Mouse (Mus musculus) liver (tissue): ENCODE measurements at regions not wholly inside any gene's neighbourhood (a gene's known extent, or its start where the extent isn't known, plus 50 kb on each side); places are given as distances from the start of the nearest gene placed in this dataset.

Source experiments
- DNase-seq: peaks from one replicate; pipeline ENCODE4 v3.0.0-alpha.2; 2020; ENCODE audit warnings: mixed read lengths

- no peak for DNase-seq
Observed at GRCm38 (mm10) chr3:133751565-133751964, 206.6 kb upstream of the Tet2 start.

- DNase-seq: no peak
Observed at GRCm38 (mm10) chr3:133753041-133753440, 208.1 kb upstream of the Tet2 start.

- DNase-seq: peak; percentile 9
Observed at GRCm38 (mm10) chr3:133754006-133754910, 209.3 kb upstream of the Tet2 start.

- peak; percentile 22 for DNase-seq
Observed at GRCm38 (mm10) chr3:133754911-133755259, 209.9 kb upstream of the Tet2 start.

- no peak for DNase-seq
Observed at GRCm38 (mm10) chr3:133757756-133758420, 212.9 kb upstream of the Tet2 start.

GRCm38 (mm10) chr3:133758421-133758820, 213.5 kb upstream of the Tet2 start:
- no peak for DNase-seq

- no peak for DNase-seq
Observed at GRCm38 (mm10) chr3:133759611-133760010, 214.7 kb upstream of the Tet2 start.

GRCm38 (mm10) chr3:133760221-133760620, 215.3 kb upstream of the Tet2 start:
- no peak for DNase-seq

- no peak for DNase-seq
Observed at GRCm38 (mm10) chr3:133763721-133764120, 218.8 kb upstream of the Tet2 start.

- DNase-seq: no peak
Observed at GRCm38 (mm10) chr3:133773490-133773889, 228.6 kb upstream of the Tet2 start.

GRCm38 (mm10) chr3:133774229-133774628, 229.3 kb upstream of the Tet2 start:
- no peak for DNase-seq

- DNase-seq: no peak
Observed at GRCm38 (mm10) chr3:133776013-133776412, 231.1 kb upstream of the Tet2 start.

GRCm38 (mm10) chr3:133779161-133779789, 234.3 kb upstream of the Tet2 start:
- DNase-seq: no peak

- no peak for DNase-seq
Observed at GRCm38 (mm10) chr3:133783060-133783459, 238.1 kb upstream of the Tet2 start.

- DNase-seq: no peak
Observed at GRCm38 (mm10) chr3:133791361-133791760, 246.4 kb upstream of the Tet2 start.

- no peak for DNase-seq
Observed at GRCm38 (mm10) chr3:133809007-133809552, 264.1 kb upstream of the Tet2 start.

- DNase-seq: no peak
Observed at GRCm38 (mm10) chr3:133818966-133819700, 274.2 kb upstream of the Tet2 start.

GRCm38 (mm10) chr3:133833739-133834391, 288.9 kb upstream of the Tet2 start:
- no peak for DNase-seq

- DNase-seq: no peak
Observed at GRCm38 (mm10) chr3:133834459-133834858, 289.5 kb upstream of the Tet2 start.

GRCm38 (mm10) chr3:133846301-133846700, 301.4 kb upstream of the Tet2 start:
- no peak for DNase-seq

GRCm38 (mm10) chr3:133874383-133874782, 329.4 kb upstream of the Tet2 start:
- no peak for DNase-seq

- peak; percentile 46 for DNase-seq
Observed at GRCm38 (mm10) chr3:133876439-133877072, 331.6 kb upstream of the Tet2 start.
